Mouse (Mus musculus): ENCODE data around the gene Hnrnpll.
A peak's percentile ranks its signal among the peaks of the same experiment; 100 is the strongest.

The Hnrnpll gene

GRCm38 (mm10) chr17:79995091-79995691 lies 66.9 kb downstream of the Hnrnpll start:
- DNase-seq, result no peak

- no peak for DNase-seq
Observed at GRCm38 (mm10) chr17:79992114-79992513, 70.0 kb downstream of the Hnrnpll start.

GRCm38 (mm10) chr17:79991166-79991958 lies 70.8 kb downstream of the Hnrnpll start:
- no peak for DNase-seq

- DNase-seq, result no peak
Observed at GRCm38 (mm10) chr17:79990161-79990560, 72.0 kb downstream of the Hnrnpll start.

GRCm38 (mm10) chr17:79984450-79984849 lies 77.7 kb downstream of the Hnrnpll start:
- DNase-seq, result no peak

GRCm38 (mm10) chr17:79982955-79983529 lies 79.1 kb downstream of the Hnrnpll start:
- DNase-seq, result peak; percentile 51

GRCm38 (mm10) chr17:79982548-79982947 lies 79.6 kb downstream of the Hnrnpll start:
- DNase-seq, result peak; percentile 80

- DNase-seq, result peak; percentile 62
Observed at GRCm38 (mm10) chr17:79981758-79982481, 80.2 kb downstream of the Hnrnpll start.

GRCm38 (mm10) chr17:79981348-79981747 lies 80.8 kb downstream of the Hnrnpll start:
- DNase-seq, result peak; percentile 59

GRCm38 (mm10) chr17:79980421-79981120 lies 81.6 kb downstream of the Hnrnpll start:
- DNase-seq, result peak; percentile 63

Measured in thymus, postnatal 4 days (tissue).